Mouse (Mus musculus) stomach, embryonic 16.5 days (tissue): Measurements from ENCODE around the gene Prkca. TPM values are rescaled to one million over a fixed set of nuclear protein-coding genes. Genes with fewer than 3 reads are reported as not detected.

Experiments used
- ATAC-seq: fragments of 200-750 bp; cut with Nextera tagmentation; 2 replicates; pipeline ENCODE4 v1.8.0; 2017; ENCODE audit warnings: moderate number of reproducible peaks, moderate TSS enrichment; ENCODE audit not compliant: insufficient read depth, low FRiP score
- H3K27ac ChIP-seq: fragments of 300-500 bp; sonication (generic); 2 replicates; pipeline ENCODE4 v1.5.1; 2014; ENCODE audit warnings: low read length
- H3K27me3 ChIP-seq: fragments of 300-500 bp; sonication (generic); 2 replicates; pipeline ENCODE4 v1.6.1; 2014; ENCODE audit warnings: low read length, control low read depth, mixed read lengths; ENCODE audit not compliant: control insufficient read depth, insufficient read depth
- H3K36me3 ChIP-seq: fragments of 300-500 bp; sonication (generic); 2 replicates; pipeline ENCODE4 v1.6.1; 2014; ENCODE audit warnings: low read length; ENCODE audit not compliant: control insufficient read depth, insufficient read depth
- H3K4me1 ChIP-seq: fragments of 300-500 bp; sonication (generic); 2 replicates; pipeline ENCODE4 v1.6.1; 2014; ENCODE audit warnings: low read length, control low read depth, mixed read lengths; ENCODE audit not compliant: control insufficient read depth, insufficient read depth
- H3K4me2 ChIP-seq: fragments of 300-500 bp; sonication (generic); 2 replicates; pipeline ENCODE4 v1.6.1; 2014; ENCODE audit warnings: low read depth, low read length, mixed read lengths
- H3K4me3 ChIP-seq: fragments of 300-500 bp; sonication (generic); replicated peaks from 2 replicates; pipeline ENCODE4 v1.5.1; 2014; ENCODE audit warnings: mild to moderate bottlenecking, low read length
- H3K9ac ChIP-seq: fragments of 300-500 bp; sonication (generic); 2 replicates; pipeline ENCODE4 v1.6.1; 2014; ENCODE audit warnings: low read length
- H3K9me3 ChIP-seq: fragments of 300-500 bp; sonication (generic); replicated peaks from 2 replicates; pipeline ENCODE4 v1.6.1; 2016; ENCODE audit warnings: low read length, control low read depth; ENCODE audit not compliant: control insufficient read depth
- WGBS: fragments of 180-500 bp; shearing (Covaris S2); extraction: QIAGEN DNeasy Blood & Tissue Kit; methylation state at CpG from one replicate; pipeline ENCODE4 v1.1.7; 2014; 5-methylcytosine and 5-hydroxymethylcytosine counted together
- polyA plus RNA-seq: library from polyadenylated mRNA; unstranded; fragments of >200 nt; fragmentation: Nextera tagmentation; extraction: Ambion mirVana; gene quantifications from 2 replicates; pipeline ENCODE4 v1.2.1, GENCODE M21; 2015

Prkca gene
- polyA plus RNA-seq, 1 experiment from 2014 or later = 6.5 TPM

GRCm38 (mm10) chr11:108309791-108310190 is 33.9 kb downstream of the Prkca start:
- no peak overlapping the region for H3K4me2 ChIP-seq
- no peak overlapping the region for H3K27ac ChIP-seq
- WGBS = 67% methylated on average over 5 of the region's 5 CpGs
- no peaks in the 10 kb centered on the region for H3K9me3 ChIP-seq
- H3K4me3 ChIP-seq = no peak overlapping the region
- H3K9ac ChIP-seq = no peak overlapping the region
- H3K4me1 ChIP-seq = peaks cover 18% of the 10 kb centered on the region; the same call in 1 of the 2 replicates
- H3K27me3 ChIP-seq = no peaks in the 10 kb centered on the region
- no peaks in the 10 kb centered on the region for H3K36me3 ChIP-seq
- ATAC-seq = peak; percentile 18; the same call in 1 of the 2 replicates

DNA sequence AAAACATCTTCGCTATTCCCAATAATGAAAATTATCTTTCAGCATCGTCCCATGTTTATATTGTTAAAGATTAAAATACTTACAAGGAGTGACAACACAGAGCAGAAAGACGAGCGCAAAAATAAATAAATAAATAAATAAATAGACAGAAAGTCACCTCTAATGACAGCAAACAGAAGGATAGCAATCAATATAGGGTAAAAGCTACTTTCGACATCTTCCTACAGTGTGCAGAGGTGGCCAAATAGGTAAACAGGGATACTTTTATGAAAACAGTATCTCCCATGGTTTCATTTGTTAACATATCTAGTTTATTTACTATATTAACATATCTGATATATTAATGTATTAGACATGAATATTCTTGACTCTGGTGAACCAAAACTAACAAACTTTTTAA is 35.5 kb downstream of the Prkca start:
- Histone ChIP-seq H3K27me3 (no peaks in the 10 kb centered on the region), H3K9ac (no peak overlapping the region), H3K9me3 (no peaks in the 10 kb centered on the region), H3K4me2 (no peak overlapping the region), H3K4me1 (peaks cover 31% of the 10 kb centered on the region), H3K36me3 (no peaks in the 10 kb centered on the region), H3K27ac (no peak overlapping the region), H3K4me3 (no peak overlapping the region)
- no peak for ATAC-seq
- 90% methylated on average over 5 of the region's 5 CpGs for WGBS

- H3K9ac ChIP-seq = no peak overlapping the region
- no peaks in the 10 kb centered on the region for H3K9me3 ChIP-seq
- H3K27me3 ChIP-seq = no peaks in the 10 kb centered on the region
- peak overlapping the region; percentile 21; the same call in 1 of the 2 replicates for H3K27ac ChIP-seq
- no peaks in the 10 kb centered on the region for H3K36me3 ChIP-seq
- H3K4me3 ChIP-seq = no peak overlapping the region
- H3K4me2 ChIP-seq = peak overlapping the region; percentile 1; the same call in 1 of the 2 replicates
- 39% methylated on average over 7 of the region's 7 CpGs for WGBS
- no peak for ATAC-seq
- peaks cover 27% of the 10 kb centered on the region for H3K4me1 ChIP-seq
These were observed 36.5 kb downstream of the Prkca start for GRCm38 (mm10) chr11:108307258-108307657.

DNA sequence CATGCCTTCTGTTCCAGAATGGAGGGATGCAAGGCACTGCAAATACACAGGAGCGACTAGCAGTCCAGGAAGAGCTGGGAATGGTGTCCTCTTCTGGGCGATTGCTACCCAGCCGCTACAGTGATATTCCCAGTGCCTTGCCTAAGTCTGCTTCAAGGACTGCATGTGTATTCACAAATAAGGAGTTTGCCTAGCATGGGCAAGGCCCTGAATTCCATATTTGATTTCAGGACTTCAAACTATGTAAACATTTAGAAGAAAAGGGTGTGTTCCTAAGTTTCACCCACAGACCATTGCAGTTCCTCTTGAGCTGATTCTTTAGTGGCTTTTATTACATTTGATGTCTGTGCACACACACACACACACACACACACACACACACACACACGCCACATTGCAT is 39.9 kb downstream of the Prkca start:
- H3K4me3 ChIP-seq = no peak overlapping the region
- no peaks in the 10 kb centered on the region for H3K36me3 ChIP-seq
- no peaks in the 10 kb centered on the region for H3K9me3 ChIP-seq
- H3K9ac ChIP-seq = no peak overlapping the region
- H3K27ac ChIP-seq = peak overlapping the region; percentile 63
- no peaks in the 10 kb centered on the region for H3K27me3 ChIP-seq
- no peak overlapping the region for H3K4me2 ChIP-seq
- peaks cover 13% of the 10 kb centered on the region; the same call in 1 of the 2 replicates for H3K4me1 ChIP-seq
- 67% methylated on average over 4 of the region's 4 CpGs for WGBS
- peak; percentile 56 for ATAC-seq

- Histone ChIP-seq H3K4me2 (no peak overlapping the region), H3K9ac (no peak overlapping the region), H3K9me3 (no peaks in the 10 kb centered on the region), H3K4me3 (no peak overlapping the region), H3K27me3 (no peaks in the 10 kb centered on the region), H3K27ac (no peak overlapping the region), H3K4me1 (peaks cover 13% of the 10 kb centered on the region; the same call in 1 of the 2 replicates), H3K36me3 (no peaks in the 10 kb centered on the region)
- WGBS = 76% methylated on average over 10 of the region's 10 CpGs
- no peak for ATAC-seq
These were observed 41.8 kb downstream of the Prkca start for GRCm38 (mm10) chr11:108301796-108302490.

DNA sequence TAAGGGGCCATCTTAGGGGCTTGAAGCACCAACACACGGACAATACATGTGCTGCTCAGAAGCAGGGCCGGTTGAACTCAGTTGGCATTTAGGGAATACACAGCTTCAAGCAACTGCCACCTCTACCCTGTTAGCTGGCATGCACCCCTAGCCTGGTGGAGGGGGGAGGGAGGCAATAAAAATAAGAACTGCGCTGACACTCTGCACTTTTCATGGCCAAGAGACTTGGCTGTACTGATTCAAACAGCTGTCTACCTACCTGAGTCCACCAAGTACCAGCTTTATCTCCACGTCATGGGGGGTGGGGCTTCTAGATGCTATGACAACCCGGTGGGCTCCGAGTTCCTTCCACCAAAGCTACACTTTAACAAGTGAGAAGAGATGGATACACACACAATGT is 42.7 kb downstream of the Prkca start:
- no peak for ATAC-seq
- Histone ChIP-seq H3K27me3 (no peaks in the 10 kb centered on the region), H3K9ac (no peak overlapping the region), H3K4me2 (no peak overlapping the region), H3K4me3 (no peak overlapping the region), H3K36me3 (no peaks in the 10 kb centered on the region), H3K9me3 (no peaks in the 10 kb centered on the region), H3K27ac (no peak overlapping the region), H3K4me1 (peaks cover 13% of the 10 kb centered on the region; the same call in 1 of the 2 replicates)
- WGBS = 89% methylated on average over 6 of the region's 6 CpGs

GRCm38 (mm10) chr11:108300443-108300842 is 43.3 kb downstream of the Prkca start:
- Histone ChIP-seq H3K9me3 (no peaks in the 10 kb centered on the region), H3K36me3 (no peaks in the 10 kb centered on the region), H3K27ac (no peak overlapping the region; the same call in 1 of the 2 replicates), H3K4me2 (no peak overlapping the region), H3K4me3 (no peak overlapping the region), H3K4me1 (peaks cover 13% of the 10 kb centered on the region; the same call in 1 of the 2 replicates), H3K27me3 (no peaks in the 10 kb centered on the region), H3K9ac (no peak overlapping the region)
- 86% methylated on average over 1 of the region's 1 CpGs for WGBS
- no peak for ATAC-seq

GRCm38 (mm10) chr11:108299913-108300312 is 43.8 kb downstream of the Prkca start:
- ATAC-seq = peak; percentile 19; the same call in 1 of the 2 replicates
- Histone ChIP-seq H3K9ac (no peak overlapping the region), H3K4me1 (peaks cover 13% of the 10 kb centered on the region; the same call in 1 of the 2 replicates), H3K4me2 (no peak overlapping the region), H3K4me3 (no peak overlapping the region), H3K27me3 (no peaks in the 10 kb centered on the region), H3K27ac (no peak overlapping the region; the same call in 1 of the 2 replicates), H3K9me3 (no peaks in the 10 kb centered on the region), H3K36me3 (no peaks in the 10 kb centered on the region)
- WGBS = 65% methylated on average over 10 of the region's 10 CpGs

GRCm38 (mm10) chr11:108297956-108298355 is 45.8 kb downstream of the Prkca start:
- 72% methylated on average over 8 of the region's 8 CpGs for WGBS
- Histone ChIP-seq H3K4me2 (no peak overlapping the region), H3K27ac (no peak overlapping the region), H3K36me3 (no peaks in the 10 kb centered on the region), H3K9ac (no peak overlapping the region), H3K9me3 (no peaks in the 10 kb centered on the region), H3K4me1 (no peaks in the 10 kb centered on the region; the same call in 1 of the 2 replicates), H3K27me3 (no peaks in the 10 kb centered on the region), H3K4me3 (no peak overlapping the region)
- no peak for ATAC-seq
